In the genomic region with DNA sequence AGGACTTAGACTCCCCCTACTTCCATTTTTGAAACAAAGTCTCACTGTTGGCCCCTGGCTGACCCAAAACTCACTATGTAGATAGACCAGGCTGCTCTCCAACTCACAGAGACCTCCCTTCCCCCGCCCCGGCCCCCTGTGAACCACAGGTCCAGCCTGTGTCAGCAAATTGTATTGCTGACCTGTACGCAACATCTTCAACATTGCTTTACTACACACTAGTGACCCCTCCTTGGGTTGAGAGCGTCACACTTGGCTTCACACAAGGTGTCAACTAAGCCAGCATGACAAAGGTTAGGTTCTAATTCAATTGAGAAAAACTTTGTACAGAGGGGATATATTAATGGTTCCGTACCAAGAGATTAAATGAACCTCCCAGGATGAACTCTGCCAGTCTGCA, we compare ENCODE assay signal across 13 mouse cellular contexts. TPM values are rescaled to one million over a fixed set of nuclear protein-coding genes. Genes with fewer than 3 reads are reported as not detected.
A peak's percentile ranks its signal among the peaks of the same experiment; 100 is the strongest.
DNase-seq lines count a peak whose midpoint lies in the region; ATAC-seq and TF ChIP-seq lines count a peak whose summit lies in the region.
"Had no signal": no experiment of that assay in that cellular context is flagged by ENCODE, and none has a peak within 500 bp of the region (broad histone marks: within the 10 kb centered on the region; RNA-seq: fewer than 3 reads in every experiment).

No protein-coding gene starts in this region.

- TF ChIP-seq CTCF in stomach, postnatal 0 days (IDR thresholded peaks at IDR 0.05; ENCODE audit: low read depth), result no peak

- no peaks in the 10 kb centered on the region for H3K27me3 ChIP-seq in heart, embryonic 15.5 days
- no peaks in the 10 kb centered on the region for H3K27me3 ChIP-seq in myocyte (ENCODE audit: control insufficient read depth, insufficient read depth, insufficient read length)
- no peaks in the 10 kb centered on the region for H3K27me3 ChIP-seq in stomach, postnatal 0 days (ENCODE audit: control insufficient read depth, insufficient read depth, low read length)

- peaks cover 31% of the 10 kb centered on the region for H3K79me2 ChIP-seq in myocyte (ENCODE audit: control insufficient read depth, insufficient read depth)

- no peak for ATAC-seq in heart, embryonic 15.5 days (replicated peaks; ENCODE audit: insufficient number of reproducible peaks, insufficient read depth, low FRiP score, low read depth)
- no peak for ATAC-seq in megakaryocyte, adult 5-6 weeks (ENCODE audit: poor library complexity, severe bottlenecking)
- no peak for ATAC-seq in stomach, postnatal 0 days (ENCODE audit: low FRiP score, low TSS enrichment)
- ATAC-seq: hindbrain, postnatal 0 days had no signal

- no peak overlapping the region for H3K27ac ChIP-seq in heart, embryonic 15.5 days
- no peak overlapping the region for H3K27ac ChIP-seq in stomach, postnatal 0 days (replicated peaks)
- H3K27ac ChIP-seq: forebrain, embryonic 12.5 days had no signal

- H3K4me2 ChIP-seq in heart, embryonic 15.5 days, result no peak overlapping the region
- H3K4me2 ChIP-seq in myocyte (ENCODE audit: low read depth), result no peak overlapping the region
- H3K4me2 ChIP-seq in stomach, postnatal 0 days (replicated peaks; ENCODE audit: low read depth), result no peak overlapping the region

- no peaks in the 10 kb centered on the region for H3K9me3 ChIP-seq in heart, embryonic 15.5 days (replicated peaks)
- no peaks in the 10 kb centered on the region for H3K9me3 ChIP-seq in stomach, postnatal 0 days (ENCODE audit: control insufficient read depth, low read length)
- H3K9me3 ChIP-seq: forebrain, embryonic 12.5 days had no signal

- intact Hi-C loops in heart, postnatal 14 days (cut with DNase I), result loop anchor here (5.0 kb wide), 1 partner anchor 37 kb away; no protein-coding TSS in a partner anchor

- H3K9ac ChIP-seq in heart, embryonic 15.5 days, result no peak overlapping the region
- no peak overlapping the region for H3K9ac ChIP-seq in stomach, postnatal 0 days (ENCODE audit: low read length)
- H3K9ac ChIP-seq: forebrain, embryonic 12.5 days had no signal

- DNase-seq in heart, postnatal 14 days, result no peak
- DNase-seq in thymus, postnatal 4 days, result peak; percentile 8
- DNase-seq in thymus, postnatal 25 days, result no peak
- DNase-seq in kidney, postnatal 4 days, result peak; percentile 29 to 38
- no peak for DNase-seq in stomach, postnatal 0 days (ENCODE audit: low spot score)
- DNase-seq: adrenal gland, postnatal 10 days; gastrocnemius, postnatal 10 days; heart, postnatal 10 days had no signal

- TF ChIP-seq POLR2A in myocyte (IDR thresholded peaks at IDR 0.05; ENCODE audit: insufficient read length, low read depth), result no peak

- H3ac ChIP-seq in myocyte (ENCODE audit: control insufficient read depth, insufficient read length), result no peak overlapping the region

- WGBS in heart, embryonic 15.5 days, result 95% methylated on average over 5 of the region's 5 CpGs
- 95% methylated on average over 5 of the region's 5 CpGs for WGBS in stomach, postnatal 0 days

- H3K36me3 ChIP-seq in heart, embryonic 15.5 days, result no peaks in the 10 kb centered on the region
- no peaks in the 10 kb centered on the region for H3K36me3 ChIP-seq in myocyte (ENCODE audit: control insufficient read depth, insufficient read depth)
- H3K36me3 ChIP-seq in stomach, postnatal 0 days (ENCODE audit: control insufficient read depth, insufficient read depth, low read length), result no peaks in the 10 kb centered on the region

- peak overlapping the region; percentile 64; the same call in 1 of the 2 replicates for H3K4me3 ChIP-seq in heart, embryonic 15.5 days
- peak overlapping the region; percentile 76 for H3K4me3 ChIP-seq in myocyte
- H3K4me3 ChIP-seq in stomach, postnatal 0 days (ENCODE audit: low read depth, low read length), result no peak overlapping the region

- TF ChIP-seq EP300 in stomach, postnatal 0 days (optimal IDR thresholded peaks at IDR 0.05), result no peak

- H3K4me1 ChIP-seq in heart, embryonic 15.5 days (replicated peaks), result peaks cover 18% of the 10 kb centered on the region
- no peaks in the 10 kb centered on the region; the same call in 1 of the 2 replicates for H3K4me1 ChIP-seq in stomach, postnatal 0 days (replicated peaks; ENCODE audit: control insufficient read depth, insufficient read depth)

TF ChIP-seq in myocyte, 11 proteins besides CTCF, POLR2A, EP300 and RAD21:
- TF ChIP-seq CEBPB (IDR thresholded peaks at IDR 0.05; ENCODE audit: insufficient read depth, poor library complexity, severe bottlenecking) (no peak), REST (IDR thresholded peaks at IDR 0.05; ENCODE audit: insufficient read depth, insufficient read length) (no peak), TCF3 (IDR thresholded peaks at IDR 0.05; ENCODE audit: insufficient read length, low read depth) (no peak), E2F4 (IDR thresholded peaks at IDR 0.05; ENCODE audit: insufficient read depth) (no peak), MYOG (IDR thresholded peaks at IDR 0.05; ENCODE audit: control insufficient read depth in 1 of 3, insufficient read depth in 1 of 3, insufficient read length in 2 of 3, low read depth in 2 of 3) (no peak), MYOD1 (IDR thresholded peaks at IDR 0.05; ENCODE audit: control insufficient read depth in 1 of 3, insufficient read length in 2 of 3, low read depth in 2 of 3) (no peak), SRF (IDR thresholded peaks at IDR 0.05; ENCODE audit: control insufficient read depth, insufficient read length, low read depth) (no peak), TCF12 (IDR thresholded peaks at IDR 0.05; ENCODE audit: insufficient read depth, poor library complexity, severe bottlenecking) (no peak), USF1 (IDR thresholded peaks at IDR 0.05; ENCODE audit: low read depth) (no peak), MAX (IDR thresholded peaks at IDR 0.05; ENCODE audit: low read depth) (no peak), POLR2AphosphoS2 (IDR thresholded peaks at IDR 0.05; ENCODE audit: insufficient read length, low read depth) (no peak)

RNA-seq across cellular contexts. Expression of gene Glg1, which starts 1.2 kb away (rescaled TPM):
- polyA plus RNA-seq in heart, embryonic 15.5 days (2015; fragmentation: Nextera tagmentation; extraction: Ambion mirVana), result 50.8 and 64.1 TPM in 2 replicates
- 100 to 1,000 TPM; 108 to 109 TPM for total RNA-seq in heart, postnatal 14 days (2021)
- 39.1 TPM for polyA plus RNA-seq in myocyte (2012; fragmentation: generic; extraction: Trizol)
- 52.3 and 56.4 TPM in 2 replicates for total RNA-seq in megakaryocyte, adult 5-6 weeks (2015)
- 55.9 and 56.6 TPM in 2 replicates for total RNA-seq in megakaryocyte, adult 5-6 weeks (2017)
- polyA plus RNA-seq in stomach, postnatal 0 days (2015; fragmentation: Nextera tagmentation; extraction: Ambion mirVana), result 25.1 and 27.3 TPM in 2 replicates

RNA-seq across cellular contexts. Expression of gene Rfwd3, which starts 39.8 kb away (rescaled TPM):
- polyA plus RNA-seq in heart, embryonic 15.5 days (2015; fragmentation: Nextera tagmentation; extraction: Ambion mirVana), result 28.8 and 38.9 TPM in 2 replicates
- 10 to 100 TPM; 17.9 to 19.8 TPM for total RNA-seq in heart, postnatal 14 days (2021)
- polyA plus RNA-seq in myocyte (2012; fragmentation: generic; extraction: Trizol), result 9.0 TPM
- total RNA-seq in megakaryocyte, adult 5-6 weeks (2015), result 52.6 and 58.1 TPM in 2 replicates
- total RNA-seq in megakaryocyte, adult 5-6 weeks (2017), result 74.0 and 75.1 TPM in 2 replicates
- 12.0 and 12.5 TPM in 2 replicates for polyA plus RNA-seq in stomach, postnatal 0 days (2015; fragmentation: Nextera tagmentation; extraction: Ambion mirVana)

Comparison
In these comparisons a context has a peak if more than half of its experiments do, and no peak if none do; other contexts are left out.
1. DNase-seq: peak in thymus, postnatal 4 days (single experiment) and kidney, postnatal 4 days (2 of 2); none in heart, postnatal 14 days (0 of 2), thymus, postnatal 25 days (single experiment) and stomach, postnatal 0 days (single experiment).